Mouse (Mus musculus) lung, adult 2 months (tissue): Measurements from ENCODE around the gene Olfr796.

ENCODE experiments used
- CTCF ChIP-seq: fragments of 200-500 bp; IDR thresholded peaks from 2 replicates; pipeline ENCODE4 v1.5.1; 2011; ENCODE audit warnings: mild to moderate bottlenecking, low read length, control low read depth; ENCODE audit not compliant: insufficient read depth
- POLR2A ChIP-seq: fragments of 200-500 bp; IDR thresholded peaks from 2 replicates; pipeline ENCODE4 v1.6.1; 2011; ENCODE audit warnings: low read depth, mild to moderate bottlenecking, control low read depth, low read length, borderline replicate concordance; ENCODE audit errors: extremely low read depth

GRCm38 (mm10) chr10:129657394-129657793 is 45.0 kb upstream of the Olfr796 start, which contains the start of gene Olfr800:
- TF ChIP-seq POLR2A (no peak), CTCF (no peak)
